Mouse (Mus musculus): ENCODE measurements at regions not wholly inside any gene's neighbourhood (a gene's known extent, or its start where the extent isn't known, plus 50 kb on each side); places are given as distances from the start of the nearest gene placed in this dataset.

DNA sequence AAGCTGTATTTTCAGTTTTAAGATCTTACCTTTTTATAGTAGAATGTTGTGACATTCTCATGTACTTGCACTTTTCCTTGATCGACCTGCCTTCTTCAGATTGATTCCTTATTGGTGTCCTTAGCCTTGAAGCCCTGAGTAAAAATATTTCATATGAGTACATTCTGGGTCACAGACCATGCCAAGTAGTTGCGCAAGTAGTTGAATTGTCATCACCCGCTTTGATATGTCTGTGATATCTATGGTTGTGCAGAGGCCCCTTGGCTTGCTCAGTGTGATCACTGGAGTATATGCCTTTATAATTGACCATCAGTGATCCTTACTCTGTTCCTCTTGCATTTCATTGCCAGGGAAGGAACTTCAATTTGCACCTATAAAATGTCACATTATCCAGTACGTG lies 131.1 kb upstream of the Reg3g start:
- Histone ChIP-seq H3K36me3 (replicated peaks in 1 of 2; ENCODE audit: control insufficient read depth in 1 of 2, insufficient read depth in 1 of 2, low read length in 1 of 2) (no peaks in the 10 kb centered on the region), H3K4me1 (ENCODE audit: control insufficient read depth in 1 of 2, insufficient read depth in 2 of 2) (no peaks in the 10 kb centered on the region), H3K27me3 (replicated peaks) (no peaks in the 10 kb centered on the region), H3K4me3 (replicated peaks in 1 of 3; ENCODE audit: low read depth in 2 of 3, low read length in 2 of 3, poor library complexity in 1 of 3) (no peak overlapping the region), H3K4me2 (ENCODE audit: insufficient read depth, low read depth, poor library complexity, severe bottlenecking) (no peak overlapping the region), H3K9me3 (replicated peaks; ENCODE audit: low read length) (peaks cover 27% of the 10 kb centered on the region), H3K79me2 (replicated peaks; ENCODE audit: control insufficient read depth, extremely low read depth, insufficient read depth, poor library complexity, severe bottlenecking) (no peaks in the 10 kb centered on the region), H3K27ac (ENCODE audit: insufficient read depth, low read depth) (no peak overlapping the region), H3K9ac (ENCODE audit: insufficient read depth, low read depth) (no peak overlapping the region)
- no peak for DNase-seq (ENCODE audit: extremely low read depth)
- in situ Hi-C loops (cut with MboI; ENCODE audit: low pct_ligation_motif_present, low pct_unique_long_range_greater_than_20kb, low sequenced_read_pairs) = no loop called here
- dilution Hi-C loops (cut with MboI; ENCODE audit: extremely low pct_ligation_motif_present, extremely low pct_unique_long_range_greater_than_20kb, low sequenced_read_pairs) = no loop called here
- TF ChIP-seq ZNF384 (IDR thresholded peaks at IDR 0.05; ENCODE audit: low read depth, low read length) (no peak), KAT2A (IDR thresholded peaks at IDR 0.05; ENCODE audit: insufficient replicate concordance, low read length) (no peak), POLR2AphosphoS2 (IDR thresholded peaks at IDR 0.05; ENCODE audit: low read depth, low read length) (no peak), CHD2 (IDR thresholded peaks at IDR 0.05; ENCODE audit: low read length) (no peak), POLR2A (IDR thresholded peaks at IDR 0.05; ENCODE audit: low read depth, low read length) (no peak), HCFC1 (IDR thresholded peaks at IDR 0.05; ENCODE audit: low read depth, low read length) (no peak), SMC3 (IDR thresholded peaks at IDR 0.05; ENCODE audit: low read depth, low read length) (no peak), MXI1 (IDR thresholded peaks at IDR 0.05; ENCODE audit: low read depth, low read length) (no peak)

DNA sequence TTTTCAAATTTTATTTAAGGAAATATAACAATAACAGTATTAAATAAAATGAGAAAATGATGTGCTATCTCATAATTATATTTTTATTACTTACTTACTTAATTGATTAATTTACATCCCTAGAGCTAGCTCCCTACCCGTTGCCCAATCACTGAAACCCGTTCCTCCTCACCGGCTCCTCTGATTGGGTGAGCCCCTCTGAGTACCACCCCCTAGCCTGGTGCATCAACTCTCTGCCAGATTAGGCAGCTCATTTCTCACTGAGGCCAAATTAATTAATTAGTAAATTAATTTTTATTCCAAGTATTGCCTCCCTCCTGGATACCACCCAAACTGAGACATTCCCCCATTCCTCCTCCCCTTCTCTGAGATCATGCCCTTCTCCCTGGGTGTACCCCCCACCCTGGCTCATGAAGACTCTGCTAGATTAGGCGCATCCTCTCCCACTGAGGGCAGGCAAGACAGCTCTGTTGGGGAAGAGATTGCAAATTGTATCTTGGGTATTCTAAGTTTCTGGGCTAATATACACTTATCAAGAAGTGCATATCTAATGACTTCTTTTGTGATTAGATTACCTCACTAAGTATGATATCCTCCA lies 101.4 kb upstream of the Reg3g start:
- no peaks in the 10 kb centered on the region for H3K4me1 ChIP-seq (ENCODE audit: control insufficient read depth in 1 of 2, insufficient read depth in 2 of 2)
- H3K36me3 ChIP-seq (replicated peaks in 1 of 2; ENCODE audit: control insufficient read depth in 1 of 2, insufficient read depth in 1 of 2, low read length in 1 of 2) = no peaks in the 10 kb centered on the region
- TF ChIP-seq RCOR1 (conservative IDR thresholded peaks at IDR 0.05; ENCODE audit: low read depth, low read length) (no peak), USF1 (IDR thresholded peaks at IDR 0.05; ENCODE audit: low read depth, low read length) (no peak), TCF12 (IDR thresholded peaks at IDR 0.05; ENCODE audit: low read depth, low read length) (no peak), MAZ (IDR thresholded peaks at IDR 0.05; ENCODE audit: low read depth, low read length) (no peak), KAT2A (IDR thresholded peaks at IDR 0.05; ENCODE audit: insufficient replicate concordance, low read length) (no peak), UBTF (IDR thresholded peaks at IDR 0.05; ENCODE audit: low read depth, low read length) (no peak), ELF1 (IDR thresholded peaks at IDR 0.05; ENCODE audit: low read depth, low read length) (no peak), MAX (IDR thresholded peaks at IDR 0.05; ENCODE audit: low read length) (no peak), TBP (conservative IDR thresholded peaks at IDR 0.05; ENCODE audit: low read depth, low read length) (no peak), POLR2A (IDR thresholded peaks at IDR 0.05; ENCODE audit: low read depth, low read length) (no peak), ZNF384 (IDR thresholded peaks at IDR 0.05; ENCODE audit: low read depth, low read length) (no peak), ETS1 (conservative IDR thresholded peaks at IDR 0.05; ENCODE audit: low read depth, low read length) (no peak), SMC3 (IDR thresholded peaks at IDR 0.05; ENCODE audit: low read depth, low read length) (no peak), ZKSCAN1 (IDR thresholded peaks at IDR 0.05; ENCODE audit: borderline replicate concordance, low read depth, low read length) (no peak), USF2 (conservative IDR thresholded peaks at IDR 0.05; ENCODE audit: low read depth, low read length) (no peak), NELFE (IDR thresholded peaks at IDR 0.05; ENCODE audit: low read depth, low read length) (no peak), MXI1 (IDR thresholded peaks at IDR 0.05; ENCODE audit: low read depth, low read length) (no peak), MAFK (IDR thresholded peaks at IDR 0.05; ENCODE audit: insufficient replicate concordance, low read length) (no peak), MEF2A (IDR thresholded peaks at IDR 0.05; ENCODE audit: borderline replicate concordance, low read depth, low read length) (no peak)
- H3K9ac ChIP-seq (ENCODE audit: insufficient read depth, low read depth) = no peak overlapping the region
- no peaks in the 10 kb centered on the region for H3K27me3 ChIP-seq (replicated peaks)
- H3K79me2 ChIP-seq (replicated peaks; ENCODE audit: control insufficient read depth, extremely low read depth, insufficient read depth, poor library complexity, severe bottlenecking) = no peaks in the 10 kb centered on the region
- in situ Hi-C loops (cut with MboI; ENCODE audit: low pct_ligation_motif_present, low pct_unique_long_range_greater_than_20kb, low sequenced_read_pairs) (no loop called here), dilution Hi-C loops (cut with MboI; ENCODE audit: extremely low pct_ligation_motif_present, extremely low pct_unique_long_range_greater_than_20kb, low sequenced_read_pairs) (no loop called here)
- H3K9me3 ChIP-seq (replicated peaks; ENCODE audit: low read length) = peaks cover 29% of the 10 kb centered on the region
- no peak overlapping the region for H3K4me2 ChIP-seq (ENCODE audit: insufficient read depth, low read depth, poor library complexity, severe bottlenecking)
- no peak for DNase-seq (ENCODE audit: extremely low read depth)
- H3K27ac ChIP-seq (ENCODE audit: insufficient read depth, low read depth) = no peak overlapping the region
- H3K4me3 ChIP-seq (replicated peaks in 1 of 3; ENCODE audit: low read depth in 2 of 3, low read length in 2 of 3, poor library complexity in 1 of 3) = no peak overlapping the region
